Mouse (Mus musculus) heart, embryonic 10.5 days (tissue): ENCODE results near the gene Tapbp. TPM values are rescaled to one million over a fixed set of nuclear protein-coding genes. Genes with fewer than 3 reads are reported as not detected.

ENCODE experiments used
- DNase-seq: peaks from one replicate; pipeline ENCODE4 v3.0.0-alpha.2; 2017; ENCODE audit warnings: low spot score
- H3K27ac ChIP-seq: fragments of 300-500 bp; sonication (generic); 2 replicates; pipeline ENCODE4 v1.5.1; 2016; ENCODE audit warnings: mild to moderate bottlenecking
- H3K27me3 ChIP-seq: fragments of 300-500 bp; sonication (generic); 2 replicates; pipeline ENCODE4 v1.6.1; 2016; ENCODE audit warnings: mild to moderate bottlenecking; ENCODE audit not compliant: poor library complexity, insufficient read depth, severe bottlenecking
- H3K36me3 ChIP-seq: fragments of 300-500 bp; sonication (generic); 2 replicates; pipeline ENCODE4 v1.6.1; 2016; ENCODE audit warnings: mild to moderate bottlenecking, moderate library complexity
- H3K4me1 ChIP-seq: fragments of 300-500 bp; sonication (generic); 2 replicates; pipeline ENCODE4 v1.6.1; 2016; ENCODE audit warnings: mild to moderate bottlenecking
- H3K4me3 ChIP-seq: fragments of 300-500 bp; sonication (generic); 2 replicates; pipeline ENCODE4 v1.5.1; 2016; ENCODE audit warnings: mild to moderate bottlenecking, moderate library complexity
- H3K9me3 ChIP-seq: fragments of 300-500 bp; sonication (generic); 2 replicates; pipeline ENCODE4 v1.6.1; 2016; ENCODE audit warnings: mild to moderate bottlenecking, moderate library complexity
- WGBS: fragments of 180-500 bp; shearing (Covaris S2); methylation state at CpG from one replicate; pipeline ENCODE4 v1.1.7; 2016; 5-methylcytosine and 5-hydroxymethylcytosine counted together
- polyA plus RNA-seq: library from polyadenylated mRNA; unstranded; fragments of >200 nt; fragmentation: Nextera tagmentation; extraction: Ambion mirVana; gene quantifications from 2 replicates; pipeline ENCODE4 v1.2.1, GENCODE M21; 2016

The Tapbp gene
- polyA plus RNA-seq, 1 experiment from 2014 or later = 13.9 TPM

GRCm38 (mm10) chr17:33931159-33931866 is 15.6 kb downstream of the Tapbp start:
- no peaks in the 10 kb centered on the region for H3K9me3 ChIP-seq
- WGBS = 30% methylated on average over 18 of the region's 18 CpGs
- H3K4me3 ChIP-seq = peak overlapping the region; percentile 98
- H3K36me3 ChIP-seq = peaks cover 48% of the 10 kb centered on the region
- H3K4me1 ChIP-seq = peaks cover 29% of the 10 kb centered on the region
- peak overlapping the region; percentile 95 for H3K27ac ChIP-seq
- DNase-seq = no peak
- H3K27me3 ChIP-seq = no peaks in the 10 kb centered on the region

- WGBS = 88% methylated on average over 11 of the region's 11 CpGs
- Histone ChIP-seq H3K9me3 (no peaks in the 10 kb centered on the region), H3K27ac (no peak overlapping the region), H3K4me3 (no peak overlapping the region), H3K27me3 (no peaks in the 10 kb centered on the region), H3K36me3 (peaks cover 49% of the 10 kb centered on the region), H3K4me1 (peaks cover 29% of the 10 kb centered on the region)
- no peak for DNase-seq
These were observed 16.2 kb downstream of the Tapbp start for GRCm38 (mm10) chr17:33931947-33932346.

- WGBS = 87% methylated on average over 14 of the region's 14 CpGs
- Histone ChIP-seq H3K27ac (no peak overlapping the region), H3K4me3 (no peak overlapping the region), H3K9me3 (no peaks in the 10 kb centered on the region), H3K36me3 (peaks cover 54% of the 10 kb centered on the region), H3K4me1 (peaks cover 29% of the 10 kb centered on the region), H3K27me3 (no peaks in the 10 kb centered on the region)
- DNase-seq = no peak
These were observed 16.7 kb downstream of the Tapbp start for GRCm38 (mm10) chr17:33932448-33932847.

GRCm38 (mm10) chr17:33932970-33933369 is 17.3 kb downstream of the Tapbp start:
- no peak for DNase-seq
- 84% methylated on average over 15 of the region's 15 CpGs for whole genome bisulfite sequencing
- Histone ChIP-seq H3K9me3 (no peaks in the 10 kb centered on the region), H3K36me3 (peaks cover 57% of the 10 kb centered on the region), H3K4me3 (no peak overlapping the region), H3K27me3 (no peaks in the 10 kb centered on the region), H3K4me1 (peaks cover 26% of the 10 kb centered on the region), H3K27ac (no peak overlapping the region)

- WGBS = 84% methylated on average over 21 of the region's 21 CpGs
- no peaks in the 10 kb centered on the region for H3K27me3 ChIP-seq
These were observed 19.8 kb downstream of the Tapbp start for GRCm38 (mm10) chr17:33935422-33936055.

GRCm38 (mm10) chr17:33936993-33937392 is 21.3 kb downstream of the Tapbp start:
- H3K4me1 ChIP-seq = peaks cover 30% of the 10 kb centered on the region
- H3K9me3 ChIP-seq = no peaks in the 10 kb centered on the region
- DNase-seq = no peak
- H3K27ac ChIP-seq = no peak overlapping the region
- H3K27me3 ChIP-seq = no peaks in the 10 kb centered on the region
- peaks cover 67% of the 10 kb centered on the region for H3K36me3 ChIP-seq
- H3K4me3 ChIP-seq = 0 out of 2 replicates have a peak overlapping the region, but pooled peaks have one; percentile 16
- 84% methylated on average over 15 of the region's 15 CpGs for WGBS

More at GRCm38 (mm10) chr17:33935422-33936055, 19.8 kb downstream of the Tapbp start:
- no peak for DNase-seq
- Histone ChIP-seq H3K36me3 (peaks cover 67% of the 10 kb centered on the region), H3K4me1 (peaks cover 27% of the 10 kb centered on the region), H3K27ac (no peak overlapping the region), H3K9me3 (no peaks in the 10 kb centered on the region), H3K4me3 (no peak overlapping the region)

- Histone ChIP-seq H3K27ac (no peak overlapping the region), H3K27me3 (no peaks in the 10 kb centered on the region), H3K9me3 (no peaks in the 10 kb centered on the region), H3K36me3 (peaks cover 63% of the 10 kb centered on the region), H3K4me1 (peaks cover 26% of the 10 kb centered on the region), H3K4me3 (peak overlapping the region; percentile 93)
- WGBS = 79% methylated on average over 11 of the region's 11 CpGs
- DNase-seq = no peak
These were observed 23.1 kb downstream of the Tapbp start for GRCm38 (mm10) chr17:33938783-33939182.

GRCm38 (mm10) chr17:33940206-33940805 is 24.6 kb downstream of the Tapbp start, which contains the start of the genes Pfdn6 and Wdr46:
TSS of gene Pfdn6 (minus strand) at chr17:33940343.
TSS of gene Wdr46 (plus strand) at chr17:33940660.
- H3K9me3 ChIP-seq = no peaks in the 10 kb centered on the region
- DNase-seq = peak; percentile 95
- H3K4me3 ChIP-seq = peak within 1 kb of the TSS; percentile 93
- peaks cover 26% of the 10 kb centered on the region for H3K4me1 ChIP-seq
- no peaks in the 10 kb centered on the region for H3K27me3 ChIP-seq
- peak within 1 kb of the TSS; percentile 87 for H3K27ac ChIP-seq
- H3K36me3 ChIP-seq = peaks cover 63% of the 10 kb centered on the region
- under 1% methylated on average over 36 of the region's 36 CpGs for WGBS

- peaks cover 26% of the 10 kb centered on the region for H3K4me1 ChIP-seq
These were observed 25.3 kb downstream of the Tapbp start for GRCm38 (mm10) chr17:33940981-33941380.

GRCm38 (mm10) chr17:33941381-33941780 is 25.7 kb downstream of the Tapbp start:
- no peak for DNase-seq
- Histone ChIP-seq H3K4me1 (peaks cover 26% of the 10 kb centered on the region), H3K36me3 (peaks cover 64% of the 10 kb centered on the region), H3K4me3 (peak overlapping the region; percentile 93), H3K27me3 (no peaks in the 10 kb centered on the region), H3K27ac (peak overlapping the region; percentile 87; the same call in 1 of the 2 replicates), H3K9me3 (no peaks in the 10 kb centered on the region)
- WGBS = 59% methylated on average over 19 of the region's 19 CpGs

More at GRCm38 (mm10) chr17:33940981-33941380, 25.3 kb downstream of the Tapbp start:
- no peak for DNase-seq
- H3K9me3 ChIP-seq = no peaks in the 10 kb centered on the region
- no peaks in the 10 kb centered on the region for H3K27me3 ChIP-seq
- H3K4me3 ChIP-seq = peak overlapping the region; percentile 93
- peak overlapping the region; percentile 87 for H3K27ac ChIP-seq
- WGBS = under 1% methylated on average over 26 of the region's 26 CpGs
- peaks cover 63% of the 10 kb centered on the region for H3K36me3 ChIP-seq

- 90% methylated on average over 15 of the region's 15 CpGs for WGBS
- peaks cover 65% of the 10 kb centered on the region for H3K36me3 ChIP-seq
These were observed 27.8 kb downstream of the Tapbp start for GRCm38 (mm10) chr17:33943454-33943853.

GRCm38 (mm10) chr17:33947430-33948089 is 31.9 kb downstream of the Tapbp start:
- H3K36me3 ChIP-seq = peaks cover 78% of the 10 kb centered on the region

More at GRCm38 (mm10) chr17:33943454-33943853, 27.8 kb downstream of the Tapbp start:
- Histone ChIP-seq H3K27ac (no peak overlapping the region), H3K27me3 (no peaks in the 10 kb centered on the region), H3K4me1 (peaks cover 26% of the 10 kb centered on the region), H3K9me3 (no peaks in the 10 kb centered on the region), H3K4me3 (0 out of 2 replicates have a peak overlapping the region, but pooled peaks have one; percentile 9)
- no peak for DNase-seq

More at GRCm38 (mm10) chr17:33947430-33948089, 31.9 kb downstream of the Tapbp start:
- H3K4me1 ChIP-seq = peaks cover 25% of the 10 kb centered on the region
- H3K9me3 ChIP-seq = no peaks in the 10 kb centered on the region
- H3K4me3 ChIP-seq = no peak overlapping the region
- DNase-seq = no peak
- 88% methylated on average over 10 of the region's 10 CpGs for WGBS
- no peaks in the 10 kb centered on the region for H3K27me3 ChIP-seq
- H3K27ac ChIP-seq = no peak overlapping the region
